ENCODE assay signal across 25 mouse cellular contexts in genomic region chr3:135649809-135650208, GRCm38 (mm10). TPM values are rescaled to one million over a fixed set of nuclear protein-coding genes. Genes with fewer than 3 reads are reported as not detected.
DNase-seq lines count a peak whose midpoint lies in the region; ATAC-seq and TF ChIP-seq lines count a peak whose summit lies in the region.
"Had no signal": no experiment of that assay in that cellular context is flagged by ENCODE, and none has a peak within 500 bp of the region (broad histone marks: within the 10 kb centered on the region; RNA-seq: fewer than 3 reads in every experiment).

No protein-coding gene starts in this region.

- H3K27me3 ChIP-seq in forebrain, postnatal 0 days (ENCODE audit: insufficient read depth, low read length) = no peaks in the 10 kb centered on the region
- no peaks in the 10 kb centered on the region for H3K27me3 ChIP-seq in forebrain, embryonic 10.5 days (ENCODE audit: poor library complexity, severe bottlenecking)
- H3K27me3 ChIP-seq in midbrain, embryonic 11.5 days (ENCODE audit: control insufficient read depth, insufficient read depth, low read length) = no peaks in the 10 kb centered on the region
- no peaks in the 10 kb centered on the region for H3K27me3 ChIP-seq in midbrain, embryonic 15.5 days (replicated peaks)
- no peaks in the 10 kb centered on the region for H3K27me3 ChIP-seq in kidney, adult 2 months (replicated peaks; ENCODE audit: control insufficient read depth, insufficient read depth, low read length)
- H3K27me3 ChIP-seq: embryonic facial prominence, embryonic 12.5 days; embryonic facial prominence, embryonic 15.5 days; hindbrain, embryonic 13.5 days; intestine, embryonic 15.5 days had no signal

- no peak for TF ChIP-seq POLR2A in kidney, adult 2 months (IDR thresholded peaks at IDR 0.05; ENCODE audit: low read depth, low read length)

- H3K9ac ChIP-seq in forebrain, postnatal 0 days = no peak overlapping the region
- no peak overlapping the region for H3K9ac ChIP-seq in midbrain, embryonic 11.5 days (ENCODE audit: low read length)
- H3K9ac ChIP-seq in midbrain, embryonic 15.5 days = no peak overlapping the region
- H3K9ac ChIP-seq: embryonic facial prominence, embryonic 12.5 days; embryonic facial prominence, embryonic 15.5 days; hindbrain, embryonic 13.5 days; intestine, embryonic 15.5 days had no signal

- no peak for DNase-seq in forebrain, postnatal 0 days
- DNase-seq in forebrain, embryonic 10.5 days (ENCODE audit: extremely low spot score, low spot score) = no peak
- DNase-seq in midbrain, embryonic 11.5 days (ENCODE audit: low spot score, missing footprints) = peak; percentile 21
- DNase-seq in telencephalon, adult 2 months (ENCODE audit: low read depth, low spot score) = peak; percentile 27
- no peak for DNase-seq in kidney, adult 2 months
- DNase-seq: adrenal gland, adult 2 months; adrenal gland, postnatal 25 days; cerebellum, adult 11 months; cerebellum, adult 2 months; cerebellum, adult 9-11 months; cerebellum, postnatal 25 days; gastrocnemius, postnatal 10 days; gastrocnemius, postnatal 36 days; heart, postnatal 36 days; kidney, adult 11 months had no signal

- ATAC-seq in forebrain, postnatal 0 days = peak; percentile 42; the same call in 1 of the 2 replicates
- ATAC-seq in midbrain, embryonic 11.5 days (ENCODE audit: low FRiP score) = no peak
- no peak for ATAC-seq in midbrain, embryonic 15.5 days (replicated peaks)
- ATAC-seq: CD4-positive, CD25-positive, alpha-beta regulatory T cell, adult 4 months; forebrain, embryonic 14.5 days; hindbrain, embryonic 16.5 days; intestine, embryonic 15.5 days had no signal

- no peak overlapping the region for H3K27ac ChIP-seq in forebrain, postnatal 0 days (ENCODE audit: low read depth, low read length)
- H3K27ac ChIP-seq in forebrain, embryonic 10.5 days = no peak overlapping the region
- no peak overlapping the region for H3K27ac ChIP-seq in midbrain, embryonic 11.5 days (ENCODE audit: low read depth, low read length)
- no peak overlapping the region for H3K27ac ChIP-seq in midbrain, embryonic 15.5 days
- no peak overlapping the region for H3K27ac ChIP-seq in kidney, adult 2 months (ENCODE audit: insufficient read depth, low read depth, low read length)
- H3K27ac ChIP-seq: embryonic facial prominence, embryonic 12.5 days; hindbrain, embryonic 10.5 days; hindbrain, embryonic 13.5 days; intestine, embryonic 15.5 days had no signal

- H3K4me2 ChIP-seq in forebrain, postnatal 0 days (ENCODE audit: low read depth) = no peak overlapping the region
- H3K4me2 ChIP-seq in midbrain, embryonic 11.5 days = no peak overlapping the region
- H3K4me2 ChIP-seq in midbrain, embryonic 15.5 days = no peak overlapping the region
- H3K4me2 ChIP-seq: embryonic facial prominence, embryonic 12.5 days; embryonic facial prominence, embryonic 15.5 days; heart, embryonic 11.5 days; hindbrain, embryonic 13.5 days; intestine, embryonic 15.5 days had no signal

- TF ChIP-seq CTCF in forebrain, postnatal 0 days (IDR thresholded peaks at IDR 0.05; ENCODE audit: low read depth) = no peak
- TF ChIP-seq CTCF in kidney, adult 2 months (conservative IDR thresholded peaks at IDR 0.05; ENCODE audit: insufficient read depth, insufficient read length, low read depth, low read length) = no peak

- no peaks in the 10 kb centered on the region for H3K9me3 ChIP-seq in forebrain, postnatal 0 days (ENCODE audit: low read length)
- no peaks in the 10 kb centered on the region for H3K9me3 ChIP-seq in forebrain, embryonic 10.5 days
- no peaks in the 10 kb centered on the region for H3K9me3 ChIP-seq in midbrain, embryonic 11.5 days (ENCODE audit: control insufficient read depth, low read length)
- no peaks in the 10 kb centered on the region for H3K9me3 ChIP-seq in midbrain, embryonic 15.5 days
- H3K9me3 ChIP-seq: embryonic facial prominence, embryonic 12.5 days; embryonic facial prominence, embryonic 15.5 days; hindbrain, embryonic 10.5 days; hindbrain, embryonic 13.5 days; intestine, embryonic 15.5 days had no signal

- no peaks in the 10 kb centered on the region; the same call in 1 of the 2 replicates for H3K36me3 ChIP-seq in forebrain, postnatal 0 days (ENCODE audit: insufficient read depth)
- H3K36me3 ChIP-seq in forebrain, embryonic 10.5 days (replicated peaks) = peaks cover 45% of the 10 kb centered on the region
- no peaks in the 10 kb centered on the region for H3K36me3 ChIP-seq in midbrain, embryonic 11.5 days (ENCODE audit: control insufficient read depth, insufficient read depth, low read length)
- H3K36me3 ChIP-seq in midbrain, embryonic 15.5 days (replicated peaks) = 0 out of 2 replicates have a peak, but pooled peaks cover 4% of the 10 kb centered on the region
- H3K36me3 ChIP-seq in kidney, adult 2 months (ENCODE audit: control insufficient read depth, insufficient read depth, low read length) = no peaks in the 10 kb centered on the region

- no peaks in the 10 kb centered on the region; the same call in 1 of the 2 replicates for H3K4me1 ChIP-seq in forebrain, postnatal 0 days (ENCODE audit: insufficient read depth)
- no peaks in the 10 kb centered on the region for H3K4me1 ChIP-seq in forebrain, embryonic 10.5 days
- no peaks in the 10 kb centered on the region for H3K4me1 ChIP-seq in midbrain, embryonic 11.5 days (ENCODE audit: control insufficient read depth, insufficient read depth, low read length)
- 0 out of 2 replicates have a peak, but pooled peaks cover 4% of the 10 kb centered on the region for H3K4me1 ChIP-seq in midbrain, embryonic 15.5 days
- no peaks in the 10 kb centered on the region for H3K4me1 ChIP-seq in kidney, adult 2 months (ENCODE audit: control insufficient read depth, insufficient read depth, low read length)
- H3K4me1 ChIP-seq: hindbrain, embryonic 10.5 days; intestine, embryonic 15.5 days had no signal

- WGBS in forebrain, postnatal 0 days = 56% methylated on average over 10 of the region's 10 CpGs
- WGBS in forebrain, embryonic 10.5 days = 90% methylated on average over 10 of the region's 10 CpGs
- 87% methylated on average over 10 of the region's 10 CpGs for WGBS in midbrain, embryonic 11.5 days
- 76% methylated on average over 10 of the region's 10 CpGs for WGBS in midbrain, embryonic 15.5 days
- 92% methylated on average over 10 of the region's 10 CpGs for WGBS in kidney, adult 2 months

- no peak overlapping the region for H3K4me3 ChIP-seq in forebrain, postnatal 0 days (ENCODE audit: low read depth, low read length)
- no peak overlapping the region for H3K4me3 ChIP-seq in forebrain, embryonic 10.5 days
- H3K4me3 ChIP-seq in midbrain, embryonic 11.5 days (ENCODE audit: low read depth, low read length) = no peak overlapping the region
- H3K4me3 ChIP-seq in midbrain, embryonic 15.5 days = no peak overlapping the region
- no peak overlapping the region for H3K4me3 ChIP-seq in kidney, adult 2 months (ENCODE audit: insufficient read depth, low read depth, low read length)
- H3K4me3 ChIP-seq: embryonic facial prominence, embryonic 12.5 days; embryonic facial prominence, embryonic 15.5 days; hindbrain, embryonic 10.5 days; hindbrain, embryonic 13.5 days; intestine, embryonic 15.5 days had no signal

RNA-seq across cellular contexts. Expression of gene Nfkb1, which starts 41.5 kb away (rescaled TPM):
- 19.4 and 22.5 TPM in 2 replicates for total RNA-seq in forebrain, postnatal 0 days (2014; rRNA removed)
- 2.9 and 4.4 TPM in 2 replicates for polyA plus RNA-seq in forebrain, postnatal 0 days (2015; fragmentation: Nextera tagmentation; extraction: Ambion mirVana)
- polyA plus RNA-seq in forebrain, embryonic 10.5 days (2016; fragmentation: Nextera tagmentation; extraction: Ambion mirVana) = 10.9 and 12.8 TPM in 2 replicates
- 10.5 and 10.8 TPM in 2 replicates for polyA plus RNA-seq in midbrain, embryonic 11.5 days (2014; fragmentation: Nextera tagmentation; extraction: Ambion mirVana)
- polyA plus RNA-seq in midbrain, embryonic 15.5 days (2015; fragmentation: Nextera tagmentation; extraction: Ambion mirVana) = 7.9 and 8.3 TPM in 2 replicates
- 43.1 and 46.0 TPM in 2 replicates for polyA plus RNA-seq in kidney, adult 2 months (2012; rRNA removed)

Comparison
In these comparisons a context has a peak if more than half of its experiments do, and no peak if none do; other contexts are left out.
1. DNase-seq: peak in midbrain, embryonic 11.5 days (single experiment) and telencephalon, adult 2 months (single experiment); none in forebrain, postnatal 0 days (single experiment), forebrain, embryonic 10.5 days (single experiment) and kidney, adult 2 months (single experiment).